Mouse (Mus musculus): ENCODE data around the gene Hoxd10.

DNA sequence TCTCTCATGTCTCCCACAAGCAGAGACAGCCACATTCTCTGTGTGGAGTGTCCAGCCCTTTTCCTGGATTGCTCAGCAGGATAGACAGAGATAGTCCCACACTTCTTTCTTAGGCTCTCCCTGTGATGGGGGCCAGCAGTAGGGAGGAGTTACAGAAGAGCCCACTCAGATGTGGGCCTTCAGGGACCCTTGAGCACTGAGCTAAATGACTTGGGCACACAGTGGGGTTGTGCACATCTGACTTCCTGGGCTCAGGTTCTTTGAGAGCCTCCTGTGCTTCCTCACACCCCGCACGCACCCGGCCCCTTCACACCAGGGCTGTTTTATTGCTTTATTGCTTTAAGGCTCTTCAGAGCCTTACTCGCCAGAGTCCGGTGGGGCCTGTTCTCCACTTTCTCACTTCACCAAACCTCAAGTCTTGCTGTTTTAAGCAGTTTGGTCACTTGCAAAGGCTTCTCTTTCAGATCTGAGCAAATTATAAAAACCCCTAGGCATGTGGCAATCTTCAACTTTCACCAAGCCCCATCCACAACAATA lies 29.3 kb downstream of the Hoxd10 start:
- TF ChIP-seq EP300 (optimal IDR thresholded peaks at IDR 0.05) (no peak), CTCF (IDR thresholded peaks at IDR 0.05; ENCODE audit: low read depth) (no peak)
